Mouse (Mus musculus): Measurements from ENCODE around the gene Zbtb20.

- no peak for TF ChIP-seq CTCF (IDR thresholded peaks at IDR 0.05; ENCODE audit: insufficient read depth, low read depth, low read length)
- TF ChIP-seq POLR2A (IDR thresholded peaks at IDR 0.05; ENCODE audit: insufficient read depth, low read depth, low read length) = no peak
Measured at GRCm38 (mm10) chr16:43489362-43489761, 613.7 kb downstream of the Zbtb20 start.

Data from olfactory bulb, adult 2 months (tissue).